Mouse (Mus musculus): ENCODE results near the gene Colq.

DNA sequence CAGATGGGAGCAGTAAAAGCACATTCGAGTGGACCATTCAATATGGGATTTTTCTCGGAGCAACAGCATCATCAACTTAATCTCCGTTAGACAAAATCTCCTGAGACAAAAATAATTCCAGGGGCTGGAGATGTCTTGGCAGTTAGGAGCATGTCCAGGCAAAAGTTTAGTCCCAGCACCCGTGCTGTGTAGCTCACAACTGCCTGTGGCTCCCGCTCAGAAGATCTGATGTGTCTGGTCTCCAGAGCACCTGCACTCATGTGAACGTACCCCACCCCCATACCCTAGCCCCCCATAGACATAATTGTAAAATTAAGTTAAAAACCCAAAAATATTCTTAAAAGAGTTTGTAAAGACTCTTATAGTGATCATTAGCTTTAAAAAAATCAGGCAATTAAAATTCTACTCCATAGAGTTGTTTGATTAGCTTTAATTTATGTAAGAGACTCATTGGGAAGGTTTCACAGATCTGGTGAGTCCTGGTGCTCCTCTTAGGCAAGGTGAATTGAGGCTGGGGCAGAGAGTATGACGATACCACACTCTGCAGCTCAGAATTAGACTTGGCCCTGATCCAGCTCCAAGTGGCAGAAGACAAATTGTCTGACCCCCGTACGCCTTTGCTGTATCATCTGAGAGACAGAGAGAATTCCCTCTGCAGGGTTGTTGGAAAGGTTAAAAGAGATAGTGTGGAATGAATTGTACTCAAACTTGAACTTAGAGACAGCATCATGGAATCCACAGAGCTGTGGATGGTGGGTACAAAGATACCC lies 13.0 kb downstream of the Colq start:
- TF ChIP-seq POLR2A (IDR thresholded peaks at IDR 0.05; ENCODE audit: borderline replicate concordance, extremely low read depth, insufficient read depth, insufficient read length, poor library complexity, severe bottlenecking) (no peak), CTCF (IDR thresholded peaks at IDR 0.05; ENCODE audit: borderline replicate concordance, extremely low read depth, insufficient read depth, insufficient read length) (no peak)
